Mouse (Mus musculus) erythroblast, adult 5-6 weeks (primary cell): ENCODE measurements around the gene Pwwp2b. TPM values are rescaled to one million over a fixed set of nuclear protein-coding genes. Genes with fewer than 3 reads are reported as not detected.

Experiments
- ATAC-seq: replicated peaks from 2 replicates; pipeline ENCODE4 v1.8.0; 2016; ENCODE audit warnings: moderate number of reproducible peaks, mild to moderate bottlenecking, moderate TSS enrichment, inconsistent platforms; ENCODE audit not compliant: poor library complexity, low FRiP score, severe bottlenecking
- total RNA-seq, 2 experiments: library from RNA; stranded (forward) in 1 of 2; stranded (reverse) in 1 of 2; fragments of 150-400 nt in 1 of 2; fragments of 200-764, 138-1000 nt in 1 of 2; gene quantifications; 2 replicates each; pipeline versions ENCODE4 v1.2.3 to v1.2.4; 2015 to 2017; ENCODE audit warnings: low replicate concordance in 2 of 2

The Pwwp2b gene
- total RNA-seq (2015; ENCODE audit: low replicate concordance) (0.42 and 2.7 TPM in 2 replicates), total RNA-seq (2017; ENCODE audit: low replicate concordance) (0.42 TPM in 1 of 2 replicates, not detected in the other)

DNA sequence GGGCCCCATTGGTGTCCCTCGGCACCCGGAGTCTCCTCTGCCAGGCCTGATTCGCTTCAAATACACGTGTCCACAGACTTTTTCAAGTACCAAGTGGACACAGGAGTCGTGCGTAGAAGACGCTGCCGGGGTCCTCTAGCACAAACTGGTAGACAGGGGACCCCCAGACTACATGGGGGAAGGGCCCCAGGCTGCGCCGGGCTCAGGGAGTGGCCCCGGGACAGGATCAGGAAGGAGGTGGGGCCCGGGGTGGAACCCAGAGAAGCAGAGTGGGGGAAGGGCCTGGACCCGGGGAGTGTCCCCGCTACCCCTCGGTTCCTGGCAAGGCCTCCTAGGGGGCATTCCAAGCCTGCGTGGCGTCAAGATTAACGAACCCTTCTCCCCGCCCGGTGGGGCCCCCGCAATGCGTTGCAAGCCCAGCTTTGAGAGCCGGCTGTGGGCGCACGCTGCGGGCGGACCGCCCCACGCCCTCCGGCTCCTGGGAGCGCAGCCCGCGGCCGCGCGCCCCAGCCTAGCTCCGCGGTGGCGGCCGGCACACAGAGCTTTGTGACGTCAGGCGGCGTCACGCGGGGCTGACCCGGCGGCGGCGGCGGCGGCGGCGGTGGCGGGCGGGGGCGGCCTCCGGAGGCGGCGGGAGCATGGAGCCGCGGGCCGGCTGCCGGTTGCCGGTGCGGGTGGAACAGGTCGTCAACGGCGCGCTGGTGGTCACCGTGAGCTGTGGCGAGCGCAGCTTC is at the start of gene Pwwp2b:
TSS of gene Pwwp2b (plus strand) at position 602 of the 734 bp plus-strand sequence.
- ATAC-seq: no peak

DNA sequence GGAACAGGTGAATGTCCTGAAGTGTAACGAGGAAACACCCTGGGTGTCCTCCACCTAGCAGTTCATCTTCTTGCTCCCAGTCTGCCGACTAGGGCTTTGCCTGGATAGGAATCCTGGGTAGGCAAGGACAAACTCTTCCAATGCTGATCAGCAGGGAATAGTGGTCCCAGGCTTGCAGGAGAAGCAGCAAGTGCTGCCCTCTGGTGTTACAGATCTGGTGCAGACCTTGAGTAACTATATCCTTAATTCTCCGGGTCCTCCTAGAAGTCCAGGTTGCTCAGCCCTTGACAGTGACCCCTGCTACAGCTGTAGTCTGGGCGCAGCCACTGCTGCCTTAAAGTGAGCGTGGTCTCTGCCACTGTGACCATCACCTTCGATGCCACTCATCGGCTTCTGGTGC is 48.2 kb upstream of the Pwwp2b start:
- no peak for ATAC-seq

DNA sequence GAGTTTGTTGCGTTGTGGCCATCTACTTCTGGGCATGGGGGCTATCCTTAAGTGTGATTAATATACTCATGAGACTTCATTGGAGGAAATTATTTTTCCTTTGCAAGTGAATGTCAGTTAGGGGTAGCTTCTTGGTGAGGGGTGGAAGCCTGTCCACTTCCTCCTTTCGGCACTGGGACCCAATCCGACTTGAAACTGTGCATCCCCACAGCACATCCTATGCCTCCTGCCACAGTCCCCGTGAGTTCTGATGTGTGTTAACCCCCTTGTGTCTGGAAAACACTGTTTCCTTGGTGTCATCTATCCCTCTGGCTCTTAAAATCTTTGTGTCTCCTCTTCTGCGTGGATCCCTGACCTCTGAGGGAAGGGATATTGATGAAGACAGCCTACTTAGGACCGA is 47.1 kb upstream of the Pwwp2b start:
- no peak for ATAC-seq

DNA sequence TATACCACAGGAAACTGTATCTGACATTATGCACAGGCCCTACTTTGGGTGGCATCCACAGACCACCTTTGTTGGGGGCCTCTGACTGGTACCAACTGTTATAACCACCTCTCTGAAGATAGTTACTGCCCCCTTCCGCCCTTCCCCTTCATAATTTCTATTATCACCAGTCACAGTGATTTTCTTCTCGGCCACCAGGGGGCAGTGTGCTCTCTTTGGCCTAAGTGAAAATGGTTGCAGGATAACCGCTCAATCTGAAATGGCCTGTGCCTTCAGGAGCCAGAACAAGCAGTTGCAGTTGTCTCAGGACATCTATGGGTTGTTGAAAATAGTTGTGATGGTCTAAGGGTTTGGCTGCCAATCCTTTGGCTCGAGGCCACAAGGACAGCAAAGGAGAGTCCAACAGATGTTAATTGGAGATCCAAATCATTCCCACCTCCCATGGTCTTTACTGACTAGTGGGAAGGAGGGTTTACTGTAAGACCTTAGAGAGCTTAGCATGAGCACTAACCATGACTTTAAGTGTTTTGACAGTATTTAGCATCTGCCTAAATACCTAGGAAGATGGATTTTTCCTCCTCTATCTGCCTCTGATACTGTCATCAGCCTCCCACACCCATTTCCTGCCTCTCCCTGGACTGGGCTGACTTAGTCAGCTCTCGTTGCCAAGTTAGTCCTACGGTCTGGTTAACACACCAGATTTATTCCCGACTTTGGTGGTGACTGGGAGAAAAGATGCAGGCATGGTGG is 40.1 kb upstream of the Pwwp2b start:
- ATAC-seq: peak; percentile 66; the same call in 1 of the 2 replicates

DNA sequence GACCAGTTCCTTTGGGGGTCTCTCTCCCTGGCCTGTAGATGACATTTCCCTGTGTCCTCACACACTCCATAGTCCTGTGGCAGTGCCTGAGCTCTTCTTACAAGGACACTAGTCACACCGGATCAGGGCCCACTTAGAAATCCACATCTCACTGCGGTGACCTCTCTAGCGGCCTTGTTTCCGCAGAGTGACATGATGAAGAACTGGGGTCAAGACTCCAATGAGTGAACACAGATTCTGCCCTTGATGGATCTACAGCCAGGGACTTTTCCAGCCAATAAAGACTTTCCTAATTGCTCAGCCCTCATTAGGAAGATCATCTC is 39.5 kb upstream of the Pwwp2b start:
- no peak for ATAC-seq

DNA sequence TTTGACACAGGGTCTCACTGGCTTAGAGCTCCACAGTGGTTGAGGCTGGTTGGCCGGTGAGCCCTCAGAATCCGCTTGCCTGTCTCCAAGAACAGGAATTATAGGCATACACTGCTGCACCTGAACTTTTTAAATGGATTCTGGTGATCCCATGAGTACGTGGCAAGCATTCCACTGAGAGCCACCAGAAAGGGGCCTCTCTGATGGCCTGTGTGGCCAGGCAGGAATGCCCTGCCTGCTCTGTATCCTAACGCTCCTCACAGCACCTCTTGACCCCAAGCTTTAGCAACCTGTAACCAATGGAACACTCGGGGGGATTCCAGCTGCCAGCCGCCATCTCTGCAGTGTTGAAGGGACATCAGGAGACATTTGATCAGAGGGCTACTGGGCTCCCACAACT is 36.5 kb upstream of the Pwwp2b start:
- ATAC-seq: no peak

DNA sequence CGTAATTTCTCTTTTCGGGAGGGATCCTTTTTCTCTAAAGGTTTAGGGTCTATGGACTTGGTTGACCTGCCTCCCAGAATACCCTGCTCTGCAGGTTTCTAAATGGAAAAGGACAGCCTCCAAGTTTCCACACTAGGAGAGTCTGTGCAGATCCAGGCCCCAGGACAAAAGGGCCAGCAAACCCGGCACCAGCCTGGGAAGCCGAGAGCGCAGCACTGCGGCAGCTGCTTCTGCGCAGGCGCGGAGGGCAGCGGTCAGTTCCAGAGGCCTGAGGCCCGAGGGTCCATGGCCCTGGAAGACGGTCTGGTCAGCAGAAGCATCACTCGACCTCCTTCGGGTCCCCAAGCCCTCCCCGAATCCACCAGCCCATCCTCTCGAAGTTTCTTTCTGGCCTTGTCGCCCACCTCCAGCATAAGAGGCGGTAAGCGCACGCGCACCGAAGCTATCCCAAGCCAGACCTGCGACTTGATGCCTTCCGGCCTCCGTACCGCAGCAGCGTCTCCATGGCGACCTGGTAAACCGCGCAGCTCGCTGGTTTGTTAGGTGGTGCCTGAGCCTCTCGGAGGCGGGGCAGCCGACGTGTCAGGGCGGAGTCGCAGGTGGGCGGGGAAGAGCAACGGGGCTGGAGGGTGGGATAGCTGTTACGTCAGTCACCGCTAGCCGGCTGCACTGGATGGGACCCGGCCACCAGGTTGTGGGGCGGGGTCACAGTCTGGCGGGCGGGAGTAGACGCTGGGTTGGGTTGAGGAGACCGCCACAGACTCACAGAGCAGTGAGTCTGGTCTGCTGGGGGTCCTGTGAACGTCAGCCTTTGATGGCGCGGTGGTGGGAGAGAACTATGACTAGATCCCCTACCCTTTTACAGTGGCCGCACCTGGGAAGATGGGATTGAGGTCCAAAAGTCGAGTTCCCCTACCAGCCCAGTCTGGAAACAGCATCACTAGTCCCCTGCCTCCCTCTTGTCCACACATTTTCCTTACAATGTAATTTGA is 35.2 kb upstream of the Pwwp2b start, which contains the start of the genes Lrrc27 and Stk32c:
TSS of gene Lrrc27 (plus strand) at position 235 of the 992 bp plus-strand sequence.
TSS of gene Stk32c (minus strand) at position 554 of the 992 bp plus-strand sequence.
- peak; percentile 92 for ATAC-seq

DNA sequence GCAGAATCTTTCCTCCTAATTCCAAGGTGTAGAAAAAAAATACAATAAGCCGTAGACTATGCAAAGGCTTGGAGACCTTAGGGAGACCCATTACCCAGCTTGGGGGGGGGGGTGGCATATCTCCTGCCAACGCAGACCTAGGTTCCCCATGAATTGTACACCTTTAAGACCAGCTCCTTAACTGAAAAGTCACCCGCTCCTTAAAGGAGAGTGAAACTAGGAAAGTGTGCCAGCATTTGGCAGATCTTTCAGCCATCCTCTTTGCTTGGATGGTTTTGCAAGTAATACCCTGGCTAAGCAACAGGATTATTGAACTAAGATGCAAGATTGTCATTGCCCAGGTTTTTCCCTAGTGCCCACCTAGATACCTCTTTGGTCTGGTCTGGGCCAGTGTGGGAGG is 34.5 kb upstream of the Pwwp2b start:
- no peak for ATAC-seq

DNA sequence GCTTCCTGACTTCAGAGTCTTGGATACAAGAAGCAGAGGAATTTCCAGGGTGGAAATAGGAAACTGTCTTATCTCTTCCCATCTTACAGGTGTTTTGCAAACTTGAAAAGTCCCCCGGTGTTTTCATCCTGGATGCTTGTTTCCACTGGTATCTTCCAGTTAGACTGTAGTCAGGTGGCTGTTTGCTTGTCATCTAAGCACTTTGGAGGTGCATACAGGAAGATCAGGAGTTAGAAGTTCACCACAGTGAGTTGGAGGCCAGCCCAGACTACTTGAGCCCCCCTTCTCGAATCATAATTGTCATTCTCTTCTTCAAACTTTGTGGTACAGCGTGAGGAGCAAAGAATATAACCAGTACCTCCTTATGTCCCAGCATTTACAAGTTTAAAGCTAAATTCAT is 34.1 kb upstream of the Pwwp2b start:
- no peak for ATAC-seq

DNA sequence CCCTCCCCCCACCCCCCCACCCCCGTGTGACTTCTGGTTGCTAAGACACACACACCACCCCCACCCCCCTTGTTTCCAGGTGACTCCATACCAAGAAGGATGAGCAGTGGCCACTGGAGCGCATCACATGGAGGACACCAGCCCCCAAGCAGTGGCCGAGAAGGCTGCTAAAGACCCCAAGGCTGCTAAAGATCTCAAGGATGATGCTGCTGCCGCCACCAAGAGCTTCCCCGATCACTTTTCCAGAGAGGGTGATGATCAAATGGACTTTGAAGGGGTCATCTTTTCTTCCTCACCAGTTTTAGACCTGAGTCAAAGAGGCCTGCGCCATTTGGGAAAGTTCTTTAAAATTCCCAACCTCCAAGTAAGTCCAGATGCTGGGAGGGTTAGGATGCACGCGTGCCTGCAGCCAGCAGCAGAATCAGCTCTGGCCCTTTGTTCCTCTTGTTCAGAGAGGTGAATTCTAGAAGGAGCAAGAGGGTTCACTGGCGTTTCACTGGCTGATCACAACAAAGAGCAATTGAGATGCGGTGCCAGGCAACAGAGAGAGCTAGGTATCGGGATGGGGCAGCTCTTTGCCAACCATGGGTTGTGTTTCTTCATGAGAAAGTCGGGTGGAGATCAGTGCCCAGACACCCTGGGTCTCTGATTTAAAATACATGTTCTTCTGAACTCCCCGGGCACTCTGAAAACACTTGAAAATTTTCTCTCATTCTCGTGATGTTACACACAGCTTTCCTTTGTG is 33.5 kb upstream of the Pwwp2b start:
- no peak for ATAC-seq

DNA sequence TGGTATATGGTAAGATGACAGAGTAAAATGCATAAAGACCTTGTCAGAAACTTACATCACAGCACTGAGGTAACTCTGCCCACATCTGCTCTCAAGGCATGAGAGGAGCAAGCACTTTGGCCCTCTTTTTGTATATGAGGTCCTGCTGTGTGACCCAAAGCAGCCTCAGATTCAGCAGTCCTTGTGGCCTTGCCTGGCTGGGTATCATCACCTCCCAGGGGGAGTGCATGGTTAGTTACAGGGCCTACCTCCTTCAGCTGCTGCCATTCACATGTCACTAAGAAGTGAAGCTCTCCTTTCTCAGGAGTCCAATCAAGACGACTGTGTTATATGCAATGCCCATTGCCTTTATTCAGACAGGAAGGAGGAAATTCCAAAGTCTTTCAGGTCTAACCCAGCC is 32.8 kb upstream of the Pwwp2b start:
- no peak for ATAC-seq

DNA sequence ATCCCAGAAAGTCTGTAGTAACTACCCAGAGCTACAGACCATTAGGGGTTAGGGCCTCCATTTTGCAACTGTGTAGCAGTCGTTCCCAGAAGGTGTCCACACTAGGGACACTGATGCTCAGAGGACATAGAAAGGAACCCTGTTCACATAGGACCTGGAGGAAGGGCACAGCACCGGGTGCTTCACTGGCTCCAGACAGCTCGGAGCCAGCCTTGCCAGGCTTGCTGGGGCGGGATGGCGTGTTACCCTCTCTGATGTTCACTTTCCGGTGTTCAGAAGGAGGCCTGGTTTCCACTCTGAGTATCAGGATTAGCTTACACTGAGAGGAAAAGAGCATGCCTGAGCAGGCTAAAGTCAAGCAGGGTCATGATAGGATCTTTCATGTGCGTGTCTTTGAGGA is 32.3 kb upstream of the Pwwp2b start:
- no peak for ATAC-seq

DNA sequence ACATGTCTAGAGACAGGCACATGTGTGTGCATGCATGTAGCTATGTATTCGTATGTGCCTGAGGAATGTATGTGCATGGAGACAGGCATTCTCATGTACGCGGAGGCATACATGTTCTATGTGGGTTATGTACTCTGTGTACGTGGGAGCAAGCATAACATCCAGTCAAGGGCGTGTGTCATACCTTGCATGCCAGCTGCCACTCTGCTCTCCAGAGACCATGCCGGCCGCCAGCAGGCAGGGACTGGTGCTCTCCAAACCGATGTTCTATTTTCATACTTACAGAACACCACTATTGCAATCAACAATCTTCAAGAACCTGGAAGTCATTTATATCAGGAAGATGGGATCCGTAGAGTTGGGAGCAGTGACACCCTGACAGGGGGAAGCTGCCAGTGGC is 31.8 kb upstream of the Pwwp2b start:
- no peak for ATAC-seq

DNA sequence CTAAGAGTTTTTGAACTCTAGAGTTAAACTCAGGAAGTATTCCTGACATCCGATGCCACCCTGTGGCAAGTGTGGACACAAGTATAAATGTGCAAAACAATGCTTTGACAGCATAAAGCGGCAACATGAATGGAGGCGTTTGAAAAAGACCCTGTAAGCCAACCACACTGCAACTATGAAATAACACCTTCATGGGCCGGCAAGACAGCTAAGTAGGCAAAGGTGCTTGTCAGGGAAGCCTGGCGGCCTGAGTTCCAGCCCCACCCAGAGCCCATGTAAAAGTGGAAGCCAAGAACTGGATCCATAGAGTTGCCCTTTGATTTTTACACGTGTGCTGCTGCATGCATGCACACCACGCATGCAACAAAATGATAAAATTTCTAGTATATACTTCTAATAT is 31.2 kb upstream of the Pwwp2b start:
- no peak for ATAC-seq

DNA sequence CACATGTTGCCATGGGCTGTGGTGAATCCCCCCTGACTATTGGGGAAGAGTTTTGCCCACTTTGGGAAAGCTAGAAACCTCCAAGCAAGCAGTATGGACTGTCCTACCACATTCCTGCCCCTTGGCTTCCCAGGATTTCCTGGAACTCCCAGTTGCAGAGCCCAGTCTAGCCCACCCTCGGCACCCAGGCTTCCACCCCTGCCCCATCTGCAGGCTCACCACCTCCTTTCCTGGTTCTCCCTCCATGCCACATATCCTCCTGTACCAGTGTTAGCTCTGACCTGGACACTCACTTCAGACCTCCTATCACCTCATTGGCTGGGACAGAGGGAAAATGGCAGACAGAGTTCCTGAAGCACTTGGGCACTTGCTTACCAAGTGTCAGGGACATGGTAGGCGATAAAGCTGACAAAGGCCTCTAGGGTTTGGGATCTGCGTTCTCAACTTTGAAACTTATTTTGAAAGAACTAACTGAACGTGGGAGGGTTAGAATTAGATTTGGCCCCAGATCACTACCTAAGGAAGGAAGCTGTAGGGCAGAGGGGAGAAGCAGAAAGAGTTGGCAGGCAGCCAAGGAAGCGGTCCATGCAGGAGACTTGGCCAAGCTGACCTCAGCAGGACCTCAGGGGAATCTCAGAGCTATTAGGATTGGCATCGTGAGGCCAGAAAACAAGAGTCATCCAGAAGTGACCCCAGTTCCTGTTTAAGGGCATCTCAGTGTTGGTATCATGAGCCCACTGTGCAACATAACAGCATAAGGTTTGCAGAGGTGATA is 29.5 kb upstream of the Pwwp2b start:
- ATAC-seq: no peak

DNA sequence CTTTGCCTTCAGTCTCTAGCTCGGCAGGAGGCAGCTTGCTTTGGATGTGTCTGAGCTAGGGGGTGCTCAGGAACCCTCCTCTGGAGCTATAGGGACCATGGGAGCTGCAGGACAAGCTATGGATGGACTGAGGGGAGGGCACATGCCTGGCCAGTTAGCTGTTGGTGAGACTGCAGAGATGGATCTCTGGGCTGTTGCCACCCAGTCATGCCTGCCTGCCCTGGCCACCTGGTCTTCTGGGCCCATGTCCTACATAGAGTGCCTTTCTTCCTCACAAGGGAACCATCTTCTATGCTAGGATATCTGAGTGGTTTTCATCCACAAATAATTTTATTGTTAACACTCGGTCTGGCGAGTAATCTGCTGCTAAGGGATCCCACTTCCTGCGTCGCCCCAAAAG is 28.8 kb upstream of the Pwwp2b start:
- no peak for ATAC-seq

DNA sequence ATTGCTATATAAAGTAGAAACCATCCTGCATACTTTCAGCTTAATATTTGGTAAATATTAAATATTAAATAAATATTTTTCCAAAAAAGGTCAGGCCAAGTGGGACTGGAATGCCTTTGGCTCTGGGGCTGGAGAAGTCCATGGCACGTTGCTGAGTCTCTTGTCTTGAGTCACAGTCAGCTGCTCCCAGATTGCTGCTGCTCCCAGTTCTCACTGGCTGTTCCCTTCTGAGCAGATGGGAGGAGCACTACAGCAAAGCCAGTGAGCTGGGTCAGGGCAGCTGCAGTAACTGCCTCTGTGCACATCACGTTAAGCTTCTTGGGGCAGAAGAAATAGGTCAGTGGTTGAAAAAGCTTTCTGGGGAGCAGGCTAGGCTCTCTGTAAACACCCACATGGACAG is 28.0 kb upstream of the Pwwp2b start:
- ATAC-seq: no peak

DNA sequence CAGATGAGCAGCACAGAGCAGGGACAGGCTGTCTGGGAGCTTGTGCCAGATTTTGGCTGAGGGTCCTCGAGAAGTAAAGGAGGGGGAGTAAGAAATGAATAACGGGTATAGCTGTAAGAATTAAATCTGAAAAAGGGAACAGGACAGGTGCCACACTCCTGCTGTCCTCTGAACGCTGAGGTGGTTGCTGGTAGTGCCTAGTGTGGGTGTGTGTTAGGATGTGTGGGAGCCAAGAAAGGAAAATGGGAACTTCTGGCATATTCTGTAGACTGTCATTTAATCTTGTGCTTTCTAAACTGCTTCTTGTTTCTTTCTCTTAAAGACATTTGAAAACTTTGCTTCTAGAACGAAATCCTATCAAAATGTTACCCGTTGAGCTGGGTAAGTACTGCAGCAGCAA is 27.2 kb upstream of the Pwwp2b start:
- no peak for ATAC-seq

DNA sequence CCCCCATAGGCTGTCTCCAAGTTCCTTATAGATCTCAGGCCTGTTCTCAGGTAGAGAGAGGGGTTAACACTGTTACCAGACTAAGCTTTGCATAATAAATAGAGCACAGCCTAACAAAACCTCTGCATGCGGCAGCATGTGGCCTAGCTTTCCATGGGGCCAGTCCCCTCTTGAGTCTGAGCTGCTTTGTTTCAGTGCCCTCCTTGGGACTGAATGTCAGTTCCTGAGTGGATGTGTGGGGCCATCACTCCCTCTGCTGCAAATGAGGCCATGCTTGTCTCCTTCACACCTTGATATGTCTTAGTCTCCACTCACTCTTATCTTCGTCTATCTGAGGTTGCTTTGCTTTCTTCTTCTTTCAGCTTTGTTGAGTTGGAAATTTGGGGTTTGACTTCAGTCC is 26.4 kb upstream of the Pwwp2b start:
- no peak for ATAC-seq
